Mouse (Mus musculus) small intestine, adult 2 months (tissue): ENCODE results near the gene Hist2h2ab. TPM values are rescaled to one million over a fixed set of nuclear protein-coding genes. Genes with fewer than 3 reads are reported as not detected.
"Not testable (repeated sequence)": the region's sequence is repeated elsewhere in the genome, so short reads cannot be mapped to it uniquely, and the experiment has no call there.

ENCODE experiments used
- H3K27ac ChIP-seq: fragments of 200-500 bp; 2 replicates; pipeline ENCODE4 v1.5.1; 2012; ENCODE audit warnings: low read depth, low read length, control low read depth, inconsistent platforms; ENCODE audit not compliant: insufficient read depth
- H3K27me3 ChIP-seq: fragments of 200-500 bp; 2 replicates; pipeline ENCODE4 v1.6.1; 2012; ENCODE audit warnings: mild to moderate bottlenecking, moderate library complexity, low read length, inconsistent platforms; ENCODE audit not compliant: control insufficient read depth, insufficient read depth
- H3K36me3 ChIP-seq: fragments of 200-500 bp; 2 replicates; pipeline ENCODE4 v1.6.1; 2012; ENCODE audit warnings: mild to moderate bottlenecking, low read length, control low read depth, inconsistent platforms; ENCODE audit not compliant: control insufficient read depth, insufficient read depth
- H3K4me1 ChIP-seq: fragments of 200-500 bp; 2 replicates; pipeline ENCODE4 v1.6.1; 2012; ENCODE audit warnings: low read length, inconsistent platforms, mixed read lengths; ENCODE audit not compliant: control insufficient read depth, insufficient read depth, insufficient read length
- H3K4me3 ChIP-seq: fragments of 200-500 bp; 2 replicates; pipeline ENCODE4 v1.5.1; 2012; ENCODE audit warnings: low read depth, mild to moderate bottlenecking, control low read depth, inconsistent platforms, low read length, moderate library complexity
- CTCF ChIP-seq: fragments of 200-500 bp; IDR thresholded peaks from 2 replicates; pipeline ENCODE4 v1.5.1; 2012; ENCODE audit warnings: low read depth, mild to moderate bottlenecking, control low read depth, inconsistent platforms, low read length, moderate library complexity, mixed read lengths; ENCODE audit not compliant: insufficient replicate concordance, insufficient read length; ENCODE audit errors: extremely low read depth
- POLR2A ChIP-seq: fragments of 200-500 bp; IDR thresholded peaks from 2 replicates; pipeline ENCODE4 v1.6.1; 2012; ENCODE audit warnings: low read depth, mild to moderate bottlenecking, control low read depth, inconsistent platforms, low read length, moderate library complexity
- WGBS: fragments of 180-500 bp; shearing (Covaris S2); methylation state at CpG from one replicate; pipeline ENCODE4 v1.1.7; 2018; 5-methylcytosine and 5-hydroxymethylcytosine counted together
- polyA plus RNA-seq: library from polyadenylated mRNA; depleted of rRNA; stranded (reverse); fragments of >200 nt; gene quantifications from 2 replicates; pipeline ENCODE4 v1.2.3, GENCODE M21; 2012

The Hist2h2ab gene
- polyA plus RNA-seq, 1 experiment, result 3.4 TPM

DNA sequence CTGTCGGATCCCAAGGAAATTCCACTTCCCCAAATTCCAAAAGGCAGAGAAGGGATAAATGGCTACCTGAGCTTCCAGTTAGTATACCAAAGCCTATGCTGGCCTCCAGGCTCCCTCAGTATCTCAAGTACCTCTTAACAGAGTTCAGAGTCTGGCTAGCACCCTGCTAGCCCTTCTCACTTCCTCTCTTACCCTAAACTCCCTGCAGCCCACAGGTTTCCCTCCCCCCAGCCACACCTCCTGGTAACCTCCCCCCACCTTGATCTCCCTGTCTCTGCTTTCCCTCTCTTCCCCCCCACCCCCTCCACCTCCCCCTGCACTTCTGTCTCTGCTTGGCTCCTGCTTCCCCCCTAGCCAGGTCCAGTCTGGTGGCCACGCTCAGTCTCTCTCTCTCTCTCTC, 19.9 kb upstream of the Hist2h2ab start:
- Histone ChIP-seq H3K27me3 (no peaks in the 10 kb centered on the region), H3K4me3 (no peak overlapping the region), H3K4me1 (peaks cover 3% of the 10 kb centered on the region; the same call in 1 of the 2 replicates), H3K27ac (no peak overlapping the region), H3K36me3 (no peaks in the 10 kb centered on the region)
- 82% methylated on average over 2 of the region's 2 CpGs for WGBS
- TF ChIP-seq CTCF, result no peak
- no peak for TF ChIP-seq POLR2A

DNA sequence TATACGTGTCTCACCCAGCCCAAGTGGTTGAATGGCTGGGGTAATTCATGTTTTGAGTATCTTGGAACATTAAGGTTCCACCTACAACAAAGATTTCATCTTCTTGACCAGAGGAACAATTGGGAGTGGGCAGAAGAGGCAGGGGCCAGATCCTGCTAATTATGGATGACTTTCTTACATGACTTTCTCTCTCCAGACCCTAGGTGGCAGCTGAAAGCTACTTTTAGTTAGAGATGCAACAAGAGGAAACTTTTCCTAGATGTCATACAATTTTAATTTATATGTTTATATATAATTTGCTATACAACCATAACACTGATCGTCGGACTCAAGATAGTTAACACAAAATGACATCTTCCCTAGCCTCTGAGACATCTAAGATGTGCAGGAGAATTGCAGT, 11.8 kb upstream of the Hist2h2ab start:
- TF ChIP-seq POLR2A (no peak), CTCF (no peak)
- H3K4me1 ChIP-seq, result no peaks in the 10 kb centered on the region; the same call in 1 of the 2 replicates
- WGBS, result 64% methylated on average over 3 of the region's 3 CpGs
- no peak overlapping the region for H3K4me3 ChIP-seq
- H3K27ac ChIP-seq, result no peak overlapping the region
- no peaks in the 10 kb centered on the region for H3K36me3 ChIP-seq
- H3K27me3 ChIP-seq, result peaks cover 9% of the 10 kb centered on the region

- Histone ChIP-seq H3K4me3 (no peak overlapping the region), H3K27ac (no peak overlapping the region), H3K27me3 (peaks cover 9% of the 10 kb centered on the region), H3K36me3 (no peaks in the 10 kb centered on the region), H3K4me1 (no peaks in the 10 kb centered on the region; the same call in 1 of the 2 replicates)
- 37% methylated on average over 15 of the region's 15 CpGs for WGBS
- no peak for TF ChIP-seq POLR2A
- TF ChIP-seq CTCF, result peak; percentile 35; the same call in 1 of the 2 replicates
These were observed 10.4 kb upstream of the Hist2h2ab start for GRCm38 (mm10) chr3:96209242-96209641.

- under 1% methylated on average over 12 of the region's 12 CpGs for WGBS
- H3K27me3 ChIP-seq, result no peaks in the 10 kb centered on the region
- H3K4me3 ChIP-seq, result peak overlapping the region; percentile 62
- H3K4me1 ChIP-seq, result peaks cover 3% of the 10 kb centered on the region; the same call in 1 of the 2 replicates
- H3K36me3 ChIP-seq, result no peaks in the 10 kb centered on the region
- peak overlapping the region; percentile 99 for H3K27ac ChIP-seq
- TF ChIP-seq CTCF (peak; percentile 24; the same call in 1 of the 2 replicates), POLR2A (no peak)
These were observed 449 bp upstream of the Hist2h2ab start for GRCm38 (mm10) chr3:96219191-96219641.

DNA sequence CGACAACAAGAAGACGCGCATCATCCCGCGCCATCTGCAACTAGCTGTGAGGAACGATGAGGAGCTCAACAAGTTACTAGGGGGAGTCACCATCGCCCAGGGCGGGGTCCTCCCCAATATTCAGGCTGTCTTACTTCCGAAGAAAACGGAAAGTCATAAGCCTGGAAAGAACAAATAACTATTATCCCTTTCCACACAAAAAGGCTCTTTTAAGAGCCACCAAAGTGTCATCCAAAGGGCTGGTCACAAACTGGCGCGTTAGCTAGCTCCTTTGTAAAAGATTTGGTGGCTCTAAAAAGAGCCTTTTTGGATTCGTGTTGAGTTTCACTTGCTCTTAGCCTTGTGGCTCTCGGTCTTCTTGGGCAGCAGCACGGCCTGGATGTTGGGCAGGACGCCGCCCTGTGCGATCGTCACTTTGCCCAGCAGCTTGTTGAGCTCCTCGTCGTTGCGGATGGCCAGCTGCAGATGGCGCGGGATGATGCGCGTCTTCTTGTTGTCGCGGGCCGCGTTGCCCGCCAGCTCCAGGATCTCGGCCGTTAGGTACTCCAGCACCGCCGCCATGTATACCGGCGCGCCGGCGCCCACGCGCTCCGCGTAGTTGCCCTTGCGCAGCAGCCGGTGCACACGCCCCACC, 583 bp downstream of the Hist2h2ab start:
- peak overlapping the region; percentile 80 for H3K4me3 ChIP-seq
- WGBS, result under 1% methylated on average over 37 of the region's 47 CpGs
- H3K4me1 ChIP-seq, result not testable (repeated sequence)

GRCm38 (mm10) chr3:96220765-96221639, 1.3 kb downstream of the Hist2h2ab start, which contains the start of the genes Hist2h2ac and Hist2h2be:
Hist2h2ac (minus strand) TSS chr3:96220880.
Hist2h2be (plus strand) TSS chr3:96221119.
- Histone ChIP-seq H3K4me3 (peak within 1 kb of the TSS; percentile 80), H3K36me3 (no peaks in the 10 kb centered on the region), H3K27me3 (no peaks in the 10 kb centered on the region), H3K4me1 (peaks cover 3% of the 10 kb centered on the region; the same call in 1 of the 2 replicates), H3K27ac (peak within 1 kb of the TSS; percentile 99)
- under 1% methylated on average over 43 of the region's 43 CpGs for WGBS
- TF ChIP-seq CTCF (no peak), POLR2A (peak; percentile 19; the same call in 1 of the 2 replicates)

More for the DNA sequence above, 583 bp downstream of the Hist2h2ab start:
- not testable (repeated sequence) for H3K36me3 ChIP-seq, H3K27me3 ChIP-seq
- H3K27ac ChIP-seq, result peak overlapping the region; percentile 99
- peak; percentile 64; the same call in 1 of the 2 replicates for TF ChIP-seq POLR2A

DNA sequence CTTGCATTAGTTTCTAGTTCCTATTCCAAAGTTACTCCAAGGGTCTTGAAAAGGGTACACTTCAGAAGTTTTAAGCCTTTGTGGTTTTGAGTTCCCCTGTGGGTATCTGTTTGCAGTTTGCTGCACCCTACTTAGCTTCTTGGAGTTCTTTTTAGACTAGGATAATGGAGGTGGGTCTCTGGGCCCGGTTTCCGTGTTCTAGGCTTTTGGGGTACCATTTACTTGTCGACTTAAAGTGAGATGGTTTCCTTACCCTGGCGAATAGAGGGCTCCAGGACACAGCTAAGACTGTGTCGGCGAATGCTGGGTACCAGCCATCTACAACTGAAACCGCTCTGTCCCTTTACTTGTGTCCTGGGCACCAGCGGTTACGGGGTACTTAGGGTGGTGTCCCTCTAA, 2.0 kb downstream of the Hist2h2ab start:
- Histone ChIP-seq H3K4me1 (peaks cover 3% of the 10 kb centered on the region; the same call in 1 of the 2 replicates), H3K36me3 (no peaks in the 10 kb centered on the region), H3K27ac (peak overlapping the region; percentile 99), H3K4me3 (peak overlapping the region; percentile 65), H3K27me3 (no peaks in the 10 kb centered on the region)
- TF ChIP-seq POLR2A, result no peak
- TF ChIP-seq CTCF, result no peak
- WGBS, result 5% methylated on average over 9 of the region's 9 CpGs
